Mouse (Mus musculus) granulocyte monocyte progenitor cell, adult 5-6 weeks (primary cell): Measurements from ENCODE around the gene Phf1. TPM values are rescaled to one million over a fixed set of nuclear protein-coding genes. Genes with fewer than 3 reads are reported as not detected.

Experiments
- ATAC-seq: replicated peaks from 2 replicates; pipeline ENCODE4 v1.8.0; 2016; ENCODE audit warnings: mild to moderate bottlenecking, moderate TSS enrichment, inconsistent platforms; ENCODE audit not compliant: poor library complexity, severe bottlenecking
- total RNA-seq, 2 experiments: library from RNA; stranded (forward) in 1 of 2; stranded (reverse) in 1 of 2; fragments of 200-712, 200-1000 nt in 1 of 2; fragments of >200 nt in 1 of 2; fragmentation: Nextera tagmentation in 1 of 2; gene quantifications; 2 replicates each; pipeline ENCODE4 v1.2.3; 2014 to 2017

The Phf1 gene
- total RNA-seq, 2 experiments from 2014 or later: 1.4 to 3.4 TPM

DNA sequence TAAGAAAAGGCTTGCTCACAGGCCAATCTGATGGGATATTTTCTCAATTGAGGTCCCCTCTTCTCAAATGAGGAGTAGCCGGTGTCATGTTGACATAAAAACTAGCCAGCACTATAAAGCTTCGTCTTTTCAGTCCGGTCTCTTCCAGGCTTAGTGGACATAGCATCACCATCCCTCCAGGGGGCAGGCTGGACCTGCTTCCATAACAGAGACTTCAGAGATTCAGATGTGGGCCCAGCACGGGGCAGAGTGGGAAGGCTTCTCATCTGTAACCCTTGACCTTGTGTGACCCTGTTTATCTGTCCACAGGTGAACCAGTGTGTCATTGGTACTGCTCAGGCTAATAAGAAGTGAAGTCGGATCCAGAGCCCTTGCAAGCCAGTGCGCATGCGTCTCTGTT, 1.1 kb upstream of the Phf1 start:
- ATAC-seq: peak; percentile 38; the same call in 1 of the 2 replicates

DNA sequence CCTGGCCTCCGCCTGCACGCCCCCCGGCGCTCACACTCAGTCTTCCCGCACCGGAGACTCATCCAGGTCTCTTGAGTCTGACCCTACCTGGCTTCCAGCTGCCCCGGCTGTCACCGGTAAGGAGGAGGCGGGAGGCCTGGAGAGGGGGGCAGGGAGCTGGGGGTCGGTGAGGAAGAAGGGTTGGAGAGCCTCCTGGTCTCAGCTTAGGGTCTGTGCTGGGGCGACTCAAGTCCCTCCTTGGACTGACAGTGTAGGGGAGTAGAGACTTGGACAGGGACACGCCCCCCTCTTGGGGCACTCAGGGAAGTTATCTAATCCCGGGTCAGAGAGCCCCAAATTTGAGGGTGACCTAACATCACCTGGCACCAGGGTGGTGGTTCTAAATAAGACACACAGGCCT, 567 bp downstream of the Phf1 start:
- no peak; the same call in 1 of the 2 replicates for ATAC-seq

DNA sequence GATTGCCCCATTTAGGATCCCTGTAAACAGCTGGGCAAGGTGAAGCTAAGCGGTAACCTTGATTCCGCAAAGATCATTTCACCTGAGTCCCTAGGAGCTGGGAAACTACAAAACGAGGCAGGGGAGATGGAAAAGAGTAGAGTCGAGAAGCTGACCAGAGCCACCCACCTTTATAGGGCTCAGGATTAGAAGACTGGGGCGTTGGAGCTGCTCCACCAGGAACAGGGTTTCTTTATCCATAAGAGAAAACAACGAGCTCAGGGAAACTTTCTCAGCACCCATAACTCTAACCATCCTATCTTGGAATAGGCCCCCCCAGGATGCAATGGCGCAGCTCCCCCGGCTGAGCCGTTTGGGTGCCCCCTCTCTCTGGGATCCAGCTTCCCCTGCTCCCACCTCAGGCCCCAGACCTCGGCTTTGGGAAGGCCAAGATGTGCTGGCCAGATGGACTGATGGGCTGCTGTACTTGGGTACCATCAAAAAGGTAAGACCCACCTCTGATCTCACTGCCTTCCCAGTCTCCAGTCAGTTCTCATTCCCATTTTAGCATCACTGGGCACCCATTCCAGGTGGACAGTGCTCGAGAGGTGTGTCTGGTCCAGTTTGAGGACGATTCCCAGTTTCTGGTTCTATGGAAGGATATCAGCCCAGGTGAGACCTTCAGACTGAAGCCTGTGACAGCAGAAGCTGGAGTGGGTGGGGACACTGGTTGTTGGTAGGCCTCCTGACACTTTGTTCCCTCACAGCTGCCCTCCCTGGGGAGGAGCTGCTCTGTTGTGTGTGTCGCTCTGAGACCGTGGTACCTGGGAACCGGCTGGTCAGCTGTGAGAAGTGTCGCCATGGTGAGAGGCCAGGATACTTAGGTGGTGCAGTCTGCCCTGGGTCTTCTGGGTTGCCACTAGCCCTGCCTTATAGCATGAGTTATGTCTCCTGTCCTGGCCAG, 1.3 kb downstream of the Phf1 start:
- ATAC-seq: no peak

DNA sequence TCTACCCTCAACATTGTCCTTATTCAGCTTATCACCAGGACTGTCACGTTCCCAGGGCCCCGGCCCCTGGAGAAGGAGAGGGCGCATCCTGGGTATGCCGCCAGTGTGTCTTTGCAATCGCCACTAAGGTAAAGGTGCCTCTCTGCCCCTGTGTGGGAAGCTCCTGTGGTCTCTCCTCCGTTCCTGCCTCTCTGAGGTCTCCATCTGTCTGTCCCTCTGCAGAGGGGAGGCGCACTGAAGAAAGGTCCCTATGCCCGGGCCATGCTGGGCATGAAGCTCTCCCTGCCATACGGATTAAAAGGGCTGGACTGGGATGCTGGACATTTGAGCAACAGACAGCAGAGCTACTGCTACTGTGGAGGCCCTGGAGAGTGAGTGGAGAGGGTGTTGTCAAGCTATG, 2.2 kb downstream of the Phf1 start:
- no peak for ATAC-seq

DNA sequence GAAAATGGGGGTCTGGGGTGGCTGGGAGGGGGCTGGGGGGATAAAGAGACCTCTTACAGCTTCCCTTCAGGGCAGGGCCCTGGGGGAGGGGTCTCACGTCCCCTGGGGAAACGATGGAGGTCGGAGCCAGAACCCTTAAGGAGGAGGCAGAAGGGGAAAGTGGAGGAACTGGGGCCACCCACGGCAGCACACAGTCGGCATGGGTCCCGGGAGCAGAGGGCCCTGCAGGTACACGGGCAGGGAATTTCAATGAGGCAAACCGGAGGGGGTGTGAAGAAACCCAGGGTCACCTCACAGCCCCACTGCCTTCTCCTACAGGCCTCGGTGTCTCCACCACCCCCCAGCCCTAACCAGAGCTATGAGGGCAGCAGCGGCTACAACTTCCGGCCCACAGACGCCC, 3.6 kb downstream of the Phf1 start:
- ATAC-seq: no peak

DNA sequence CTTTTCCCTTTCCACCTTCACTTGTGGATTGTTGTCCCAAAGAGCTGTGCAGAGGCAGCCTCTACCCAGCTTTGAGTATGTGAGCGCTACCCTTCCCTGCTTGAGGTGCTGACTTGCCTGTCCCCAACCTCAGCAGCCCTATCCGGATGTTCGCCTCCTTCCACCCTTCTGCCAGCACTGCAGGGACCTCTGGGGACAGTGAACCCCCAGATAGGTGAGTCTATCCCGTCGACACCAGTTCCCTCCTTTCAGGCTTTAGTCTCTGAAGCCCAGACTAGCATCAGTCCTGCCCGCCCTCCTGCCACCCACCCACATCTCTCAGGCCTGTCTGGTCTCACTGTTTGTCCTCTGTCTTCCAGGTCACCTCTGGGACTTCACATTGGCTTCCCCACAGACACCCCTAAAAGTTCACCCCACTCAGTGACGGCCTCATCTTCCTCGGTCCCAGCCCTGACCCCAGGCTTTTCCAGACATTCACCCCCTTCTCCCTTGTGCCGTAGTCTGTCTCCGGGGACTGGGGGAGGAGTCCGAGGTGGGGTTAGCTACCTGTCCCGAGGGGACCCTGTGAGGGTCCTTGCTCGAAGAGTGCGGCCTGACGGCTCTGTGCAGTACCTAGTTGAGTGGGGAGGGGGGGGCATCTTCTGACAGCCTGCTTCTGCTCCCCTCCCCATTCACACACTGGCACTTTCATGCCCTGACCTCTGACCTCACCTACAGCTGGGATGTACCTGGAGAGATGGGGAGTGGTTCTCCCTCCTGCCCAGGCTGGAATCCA, 4.3 kb downstream of the Phf1 start:
- no peak for ATAC-seq

DNA sequence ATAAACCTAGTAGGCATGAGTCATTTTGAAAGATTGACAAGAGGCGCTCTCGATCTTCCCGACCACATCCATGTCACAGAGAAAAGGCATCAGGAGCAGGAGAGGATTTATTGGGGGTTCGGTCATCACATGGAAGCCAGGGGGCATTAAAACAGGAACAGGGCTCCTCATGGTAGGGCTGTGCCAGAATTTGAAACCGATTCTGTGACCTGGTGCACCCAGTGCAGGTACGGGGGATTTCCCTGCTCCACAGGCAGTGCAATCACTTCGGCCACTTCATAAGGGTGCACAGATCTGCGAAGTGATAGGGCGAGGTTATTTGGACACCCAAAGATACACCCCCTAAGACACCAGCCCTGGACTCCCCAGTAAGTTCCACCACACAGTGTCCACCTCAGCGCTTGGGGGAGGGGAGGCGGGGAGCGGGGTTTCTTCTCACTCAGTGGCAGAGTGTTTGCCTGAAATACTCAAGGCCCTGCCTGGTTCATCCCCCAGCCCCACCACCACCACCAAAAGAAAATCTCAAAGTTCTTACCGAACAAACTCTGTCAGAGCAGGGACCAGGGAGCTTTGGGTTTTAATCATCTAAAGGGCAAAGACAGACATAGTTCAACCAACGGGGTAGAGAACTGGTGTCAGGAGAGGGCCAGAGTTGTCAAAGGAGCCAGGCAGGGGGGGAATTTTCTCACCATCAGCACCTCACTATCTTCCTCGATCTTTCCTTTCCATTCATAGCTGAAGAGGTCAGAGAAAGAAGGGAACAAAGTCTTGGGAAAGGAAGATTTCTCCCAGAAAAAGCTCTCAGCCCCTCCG, 5.2 kb downstream of the Phf1 start:
- ATAC-seq: no peak

DNA sequence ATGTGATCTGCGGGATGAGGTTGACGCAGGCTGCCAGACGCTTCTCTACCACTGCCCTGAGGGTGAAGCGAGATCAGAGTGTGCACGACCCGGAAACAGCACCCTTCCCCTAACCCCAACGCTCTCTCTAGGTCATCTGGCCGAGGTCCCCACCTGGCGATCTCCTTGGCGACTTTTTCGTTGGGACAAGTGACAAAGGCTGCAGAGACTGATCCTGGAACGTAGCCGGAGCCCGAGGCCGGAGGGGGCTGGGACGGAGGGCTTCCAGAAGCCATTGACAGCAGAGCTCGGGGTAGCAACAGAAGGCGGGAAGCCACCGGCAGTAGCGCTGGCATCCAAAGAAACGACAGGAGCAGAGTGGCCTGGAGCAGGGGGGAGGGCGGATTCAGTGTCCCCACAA, 5.9 kb downstream of the Phf1 start:
- no peak for ATAC-seq

DNA sequence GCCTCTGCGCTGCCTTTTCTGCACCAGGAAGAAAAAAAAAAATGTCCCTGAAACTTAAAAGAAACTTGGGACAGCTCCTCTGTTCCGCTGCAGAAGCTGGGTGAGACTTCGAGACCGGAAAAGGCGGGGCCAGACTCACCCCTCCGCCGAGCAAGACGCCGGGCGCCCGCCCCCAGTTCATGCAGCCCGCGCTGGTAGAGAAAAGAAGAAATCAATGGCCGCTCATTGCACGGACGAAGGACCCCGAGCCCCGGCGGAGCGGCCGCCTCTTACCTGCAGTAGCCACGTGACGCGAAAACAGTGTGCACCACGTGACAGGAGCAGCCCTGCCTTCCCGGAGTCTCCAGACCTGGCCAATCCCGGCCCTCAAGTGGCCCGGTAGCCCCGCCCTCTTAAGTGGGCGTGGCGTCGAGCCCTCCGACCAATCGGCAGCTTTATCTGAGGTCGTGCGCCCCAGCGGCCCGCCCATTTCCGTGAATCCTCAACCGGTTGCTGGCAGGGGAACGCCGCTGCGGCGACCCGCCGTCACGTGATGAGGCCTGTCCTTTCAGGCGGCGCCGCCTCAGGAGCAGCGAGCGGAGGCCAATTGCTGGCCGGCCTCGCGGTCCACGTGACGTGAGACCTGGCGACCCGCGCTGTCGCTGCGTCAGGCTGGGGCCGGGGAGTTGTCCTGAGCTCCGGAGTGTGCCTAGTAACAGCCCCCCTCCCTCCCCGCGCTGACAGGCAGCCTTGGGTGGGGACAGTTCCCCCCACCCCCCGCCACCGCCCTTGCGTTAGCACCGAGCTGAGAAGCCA, 6.5 kb downstream of the Phf1 start, which contains the start of gene Cuta:
Gene Cuta (minus strand): TSS at position 392 of the 795 bp plus-strand sequence.
- peak; percentile 90 for ATAC-seq

DNA sequence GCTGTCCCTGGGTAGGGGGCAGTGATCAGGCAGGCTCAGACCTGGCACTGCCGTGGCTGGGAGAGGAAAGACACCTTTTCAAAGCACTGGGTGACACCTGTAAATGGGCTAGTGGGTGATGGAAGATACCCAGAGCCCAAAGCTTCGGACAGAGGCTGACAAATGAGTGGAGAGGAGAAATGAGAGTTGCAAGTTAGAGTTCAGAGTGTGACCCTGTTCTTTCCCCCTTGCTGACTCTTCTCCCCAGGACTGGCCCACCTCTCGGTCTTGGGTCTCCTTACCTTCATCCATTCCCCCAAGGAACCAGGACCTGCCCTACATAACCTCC, 7.1 kb downstream of the Phf1 start:
- no peak for ATAC-seq

DNA sequence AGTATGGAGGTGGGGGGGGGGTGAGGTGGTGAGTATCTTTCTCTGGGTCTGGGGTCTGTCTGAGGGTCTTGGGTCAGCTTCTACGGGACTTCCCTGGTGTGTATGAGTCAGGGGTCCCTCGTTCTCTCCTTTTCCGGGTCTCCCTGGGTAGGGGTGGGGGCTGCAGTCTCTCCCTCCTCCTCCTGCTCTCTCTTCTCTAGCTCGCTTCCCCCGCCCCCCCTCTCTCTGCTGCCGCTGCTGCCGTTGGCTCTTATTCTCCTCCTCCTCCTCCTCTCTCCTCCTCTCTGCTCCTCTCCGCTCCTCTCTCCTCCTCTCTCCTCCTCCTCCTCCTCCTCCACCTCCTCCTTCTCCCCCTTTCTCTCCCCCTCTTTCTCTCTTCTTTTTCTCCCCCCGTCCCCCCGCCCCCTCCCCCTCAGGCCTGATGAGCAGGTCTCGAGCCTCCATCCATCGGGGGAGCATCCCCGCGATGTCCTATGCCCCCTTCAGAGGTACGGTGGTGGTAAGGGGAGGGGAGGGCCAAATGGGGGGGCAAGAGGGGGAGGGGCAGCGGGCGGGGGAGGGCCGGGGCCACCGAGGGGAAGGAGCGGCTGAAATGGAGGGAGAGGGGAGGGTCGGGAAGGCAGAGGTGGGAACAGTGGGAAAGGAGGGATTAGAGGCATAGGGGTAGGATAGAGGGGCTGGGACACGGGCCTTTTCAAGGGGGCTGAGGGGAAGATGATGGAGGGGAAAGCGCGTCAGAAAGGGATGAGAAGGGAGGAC, 8.4 kb downstream of the Phf1 start, which contains the start of gene Syngap1:
Gene Syngap1 (plus strand): TSS at position 223 of the 759 bp plus-strand sequence.
- ATAC-seq: no peak

DNA sequence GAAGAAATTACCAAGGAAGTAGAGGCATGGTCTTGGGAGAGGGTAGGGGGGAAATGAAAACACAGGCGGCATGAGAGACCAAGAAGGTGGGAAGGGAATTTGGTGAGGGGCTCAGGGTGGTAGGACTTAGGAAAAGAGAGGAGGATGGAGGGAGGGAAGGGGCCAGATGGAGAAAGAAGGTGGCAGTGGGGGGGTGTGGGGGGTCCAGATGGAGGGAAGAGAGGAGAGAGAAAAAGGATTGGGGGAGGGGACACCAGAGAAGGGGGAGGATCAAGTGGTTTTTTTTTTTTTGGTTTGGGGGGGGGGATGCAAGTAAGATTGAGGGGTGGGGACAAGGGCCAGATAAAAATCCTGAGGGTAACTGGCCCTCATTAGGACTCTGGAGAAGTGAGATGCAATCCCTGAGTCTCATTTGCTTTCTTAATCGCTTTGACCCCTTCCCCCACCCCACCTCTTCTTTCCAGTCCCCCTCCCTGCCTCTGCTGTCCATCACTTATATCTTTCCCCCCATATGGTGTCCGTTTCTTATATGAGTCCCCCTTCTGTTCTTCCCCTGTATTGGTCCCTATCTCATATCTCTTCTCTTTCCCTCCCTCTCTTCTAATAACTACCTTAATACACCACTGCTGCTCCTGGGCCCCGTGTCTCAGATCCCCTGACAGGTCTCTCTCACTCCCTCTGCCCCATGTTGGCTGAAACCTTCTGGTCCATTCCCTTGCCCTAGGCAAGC, 9.2 kb downstream of the Phf1 start:
- ATAC-seq: no peak

DNA sequence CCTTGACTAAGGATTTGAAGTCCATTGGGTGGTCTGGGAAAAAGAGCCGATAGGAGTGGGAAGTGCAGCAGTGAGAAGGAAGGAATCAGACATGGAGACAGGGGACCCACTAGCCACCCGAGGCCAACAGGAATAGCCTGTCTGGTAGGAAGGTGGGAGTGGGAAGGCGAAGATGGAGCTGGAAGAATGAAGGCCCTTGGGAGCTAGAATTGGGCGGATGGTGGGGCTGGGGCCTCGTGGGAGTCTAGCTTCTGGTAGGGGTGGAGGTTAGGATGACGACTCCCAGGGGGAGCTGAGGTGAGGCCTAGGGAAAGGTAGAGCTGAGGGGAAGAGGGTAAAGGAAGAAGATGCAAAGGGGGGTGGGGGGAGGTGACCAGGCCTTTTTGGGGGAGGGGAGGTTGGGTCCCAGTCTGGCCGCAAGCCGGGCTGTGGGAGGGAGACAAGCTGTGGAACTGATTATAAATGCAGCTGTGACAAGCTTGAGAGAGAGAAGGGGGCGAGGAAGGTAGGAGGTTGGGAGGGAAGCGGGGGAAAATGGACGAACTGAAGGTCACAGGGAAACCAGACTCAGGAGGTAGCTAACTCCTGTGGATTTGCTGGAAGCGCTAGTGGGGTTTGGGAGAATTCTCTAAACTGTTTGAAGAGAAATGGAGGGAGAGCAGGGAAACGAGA, 13.1 kb downstream of the Phf1 start:
- ATAC-seq: no peak

DNA sequence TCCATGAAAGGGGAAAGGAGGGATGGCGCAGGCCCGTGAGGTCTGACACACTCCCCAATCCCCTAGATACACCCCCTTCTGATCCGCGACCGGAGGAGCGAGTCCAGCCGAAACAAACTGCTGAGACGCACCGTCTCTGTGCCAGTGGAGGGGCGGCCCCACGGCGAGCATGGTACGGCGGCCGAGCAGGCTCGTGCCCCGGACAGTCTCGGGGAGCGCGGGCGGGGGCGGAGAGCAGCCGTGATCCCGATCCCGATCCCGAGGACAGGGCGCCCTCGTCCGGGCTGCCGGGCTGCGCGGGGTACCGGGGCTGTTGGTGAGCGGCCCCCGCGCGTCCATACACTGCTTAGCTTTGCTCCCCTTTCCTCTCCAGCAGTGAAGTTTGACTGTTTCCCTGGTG, 13.7 kb downstream of the Phf1 start:
- ATAC-seq: peak; percentile 53

DNA sequence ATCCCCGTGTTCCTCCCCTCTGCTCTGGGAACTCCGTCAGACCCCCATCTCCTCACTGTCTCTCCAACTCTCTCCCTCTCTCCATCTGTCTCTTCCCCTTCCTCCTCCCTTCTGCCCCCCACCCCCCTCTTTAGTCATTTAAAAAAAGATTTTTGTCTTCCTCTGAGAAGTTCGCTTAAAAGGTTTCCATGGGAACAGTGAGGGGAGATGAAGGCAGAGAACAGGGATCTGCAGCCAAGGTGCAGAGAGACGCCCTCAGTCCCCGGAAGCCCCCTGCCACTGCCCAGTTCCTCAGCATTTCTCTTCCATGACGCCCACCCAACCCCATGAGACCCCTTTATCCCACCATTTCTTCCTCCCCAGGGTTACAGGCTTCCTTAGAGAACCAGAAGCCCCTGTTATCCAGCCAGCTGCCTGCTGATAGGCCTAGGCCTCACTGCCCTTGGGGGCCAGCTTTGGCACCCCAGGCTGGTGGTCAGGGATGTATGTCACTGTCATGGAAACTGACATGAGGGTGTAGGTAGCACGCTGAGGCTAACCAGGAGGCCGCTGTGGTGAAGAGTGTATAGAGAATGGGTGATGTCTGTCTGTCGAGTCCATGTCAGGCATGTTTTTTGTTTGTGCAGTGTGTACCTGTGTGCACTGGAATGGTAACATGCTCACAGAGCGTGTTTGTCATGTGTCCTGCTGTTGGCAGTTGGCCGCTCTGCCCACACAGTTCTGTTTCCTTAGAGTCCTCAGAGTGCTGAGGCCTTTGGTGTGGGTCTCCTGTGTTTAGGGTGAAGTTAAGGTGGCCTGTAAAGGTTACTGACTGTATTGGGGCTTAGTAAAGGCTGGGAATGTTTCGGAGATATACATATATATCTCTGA, 14.6 kb downstream of the Phf1 start:
- ATAC-seq: no peak

DNA sequence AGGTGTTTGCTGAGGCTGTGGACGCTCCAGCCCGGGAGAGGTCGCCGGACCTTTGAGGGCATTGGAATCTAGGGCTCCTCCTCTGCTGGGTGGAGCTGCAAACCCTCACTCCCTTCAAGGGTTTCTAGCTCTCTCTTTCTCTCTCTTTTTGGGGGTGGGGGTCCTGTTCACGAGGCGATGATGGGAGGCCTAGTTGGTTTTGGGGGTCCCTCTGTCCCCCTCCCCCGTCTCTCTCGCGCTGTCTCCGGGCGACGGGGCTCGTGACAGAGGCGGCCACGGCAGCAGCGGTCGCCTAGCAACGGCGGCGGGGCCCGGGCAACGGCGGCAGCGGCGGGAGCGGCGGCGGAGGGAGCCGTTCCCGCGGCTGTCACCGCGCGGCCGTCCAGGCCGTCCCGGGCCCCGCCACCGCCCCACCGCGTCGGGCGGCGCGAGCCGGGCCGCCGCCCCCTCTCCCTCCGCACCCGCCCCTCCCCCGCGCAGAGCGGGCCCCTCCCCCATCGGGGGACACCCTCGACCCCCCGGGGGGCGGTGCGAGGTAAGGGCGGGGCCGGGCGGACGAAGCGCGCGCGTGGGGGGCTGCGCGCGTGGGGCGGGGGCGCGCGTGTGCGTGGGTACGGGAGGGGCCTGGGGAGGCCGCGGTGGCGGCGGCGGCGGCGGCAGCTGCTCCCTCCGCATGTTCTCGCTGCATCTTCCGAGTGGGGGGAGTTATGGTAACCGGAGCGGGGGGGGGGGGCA, 15.6 kb downstream of the Phf1 start:
- no peak; the same call in 1 of the 2 replicates for ATAC-seq
